In genomic region chr4:151618420-151619310, GRCm38 (mm10) we compare ENCODE assay signal across 9 mouse cellular contexts.
DNase-seq lines count a peak whose midpoint lies in the region; ATAC-seq and TF ChIP-seq lines count a peak whose summit lies in the region.
"Had no signal": no experiment of that assay in that cellular context is flagged by ENCODE, and none has a peak within 500 bp of the region (broad histone marks: within the 10 kb centered on the region; RNA-seq: fewer than 3 reads in every experiment).

No protein-coding gene starts in this region.

- H3K27ac ChIP-seq in embryonic facial prominence, embryonic 12.5 days: no peak overlapping the region
- no peak overlapping the region for H3K27ac ChIP-seq in liver, postnatal 0 days (ENCODE audit: low read depth)
- H3K27ac ChIP-seq: limb, embryonic 13.5 days had no signal

- no peak for TF ChIP-seq CTCF in E14TG2a.4 (conservative IDR thresholded peaks at IDR 0.05; ENCODE audit: low read length)
- no peak for TF ChIP-seq CTCF in liver, postnatal 0 days (IDR thresholded peaks at IDR 0.05; ENCODE audit: low read depth)

- DNase-seq in adrenal gland, adult 8-10 months: peak; percentile 10
- DNase-seq in adrenal gland, postnatal 25 days: no peak
- peak; percentile 28 for DNase-seq in mesoderm, embryonic 11.5 days (ENCODE audit: low read depth, low spot score)
- no peak for DNase-seq in gastrocnemius, postnatal 14 days
- DNase-seq in liver, postnatal 0 days: no peak
- no peak for DNase-seq in urinary bladder, postnatal 36 days (ENCODE audit: low spot score in 2 of 2)

- WGBS in embryonic facial prominence, embryonic 12.5 days: 43% methylated on average over 21 of the region's 21 CpGs
- WGBS in liver, postnatal 0 days (ENCODE audit: insufficient replicate concordance): 46% methylated on average over 21 of the region's 21 CpGs

- H3K4me3 ChIP-seq in E14TG2a.4 (replicated peaks; ENCODE audit: low read length): peak overlapping the region; percentile 54
- no peak overlapping the region for H3K4me3 ChIP-seq in embryonic facial prominence, embryonic 12.5 days
- no peak overlapping the region for H3K4me3 ChIP-seq in liver, postnatal 0 days (ENCODE audit: low read depth, low read length)
- H3K4me3 ChIP-seq: limb, embryonic 13.5 days had no signal

- TF ChIP-seq EP300 in liver, postnatal 0 days (IDR thresholded peaks at IDR 0.05; ENCODE audit: low read depth): no peak

- H3K27me3 ChIP-seq in E14TG2a.4 (ENCODE audit: insufficient read depth, low read length): peaks cover 4% of the 10 kb centered on the region; the same call in 1 of the 2 replicates
- no peaks in the 10 kb centered on the region for H3K27me3 ChIP-seq in embryonic facial prominence, embryonic 12.5 days
- no peaks in the 10 kb centered on the region for H3K27me3 ChIP-seq in liver, postnatal 0 days (ENCODE audit: insufficient read depth, low read length)
- H3K27me3 ChIP-seq: limb, embryonic 13.5 days had no signal

- peak; percentile 60; the same call in 1 of the 2 replicates for ATAC-seq in embryonic facial prominence, embryonic 12.5 days (ENCODE audit: insufficient number of reproducible peaks, insufficient read depth, low FRiP score, low TSS enrichment)
- no peak for ATAC-seq in liver, postnatal 0 days

- peaks cover 14% of the 10 kb centered on the region for H3K4me1 ChIP-seq in E14TG2a.4 (replicated peaks; ENCODE audit: low read depth, low read length)
- H3K4me1 ChIP-seq in embryonic facial prominence, embryonic 12.5 days: peaks cover 16% of the 10 kb centered on the region; the same call in 1 of the 2 replicates
- H3K4me1 ChIP-seq in liver, postnatal 0 days (ENCODE audit: insufficient read depth): no peaks in the 10 kb centered on the region
- H3K4me1 ChIP-seq: limb, embryonic 13.5 days had no signal

- H3K36me3 ChIP-seq in E14TG2a.4 (ENCODE audit: insufficient read depth, low read length): no peaks in the 10 kb centered on the region
- H3K36me3 ChIP-seq in embryonic facial prominence, embryonic 12.5 days: no peaks in the 10 kb centered on the region
- H3K36me3 ChIP-seq in liver, postnatal 0 days (replicated peaks; ENCODE audit: insufficient read depth, low read length): no peaks in the 10 kb centered on the region
- H3K36me3 ChIP-seq: limb, embryonic 13.5 days had no signal

- no peak overlapping the region for H3K9ac ChIP-seq in embryonic facial prominence, embryonic 12.5 days
- H3K9ac ChIP-seq in liver, postnatal 0 days (replicated peaks): no peak overlapping the region
- H3K9ac ChIP-seq: limb, embryonic 13.5 days had no signal

- H3K4me2 ChIP-seq in embryonic facial prominence, embryonic 12.5 days (replicated peaks): no peak overlapping the region; the same call in 1 of the 2 replicates
- H3K4me2 ChIP-seq in liver, postnatal 0 days (ENCODE audit: low read depth, low read length): no peak overlapping the region
- H3K4me2 ChIP-seq: limb, embryonic 13.5 days had no signal

- intact Hi-C loops in gastrocnemius, postnatal 14 days (cut with DNase I; ENCODE audit: low total_unique reads): loop anchor here (10.0 kb wide), 1 partner anchor 146 kb away; no protein-coding TSS in a partner anchor

- H3K9me3 ChIP-seq in E14TG2a.4 (ENCODE audit: low read length): no peaks in the 10 kb centered on the region
- H3K9me3 ChIP-seq in embryonic facial prominence, embryonic 12.5 days: no peaks in the 10 kb centered on the region
- no peaks in the 10 kb centered on the region for H3K9me3 ChIP-seq in liver, postnatal 0 days (ENCODE audit: low read length)
- H3K9me3 ChIP-seq: limb, embryonic 13.5 days had no signal

Comparison
In these comparisons a context has a peak if more than half of its experiments do, and no peak if none do; other contexts are left out.
1. DNase-seq: peak in adrenal gland, adult 8-10 months (single experiment) and mesoderm, embryonic 11.5 days (single experiment); none in adrenal gland, postnatal 25 days (single experiment), gastrocnemius, postnatal 14 days (single experiment), liver, postnatal 0 days (single experiment) and urinary bladder, postnatal 36 days (0 of 2).